Mouse (Mus musculus): ENCODE results near the gene Cry2.
"Not testable (repeated sequence)": the region's sequence is repeated elsewhere in the genome, so short reads cannot be mapped to it uniquely, and the experiment has no call there.

Cry2 gene

GRCm38 (mm10) chr2:92433578-92434374 lies at the start of gene Cry2:
Gene Cry2 (minus strand): TSS chr2:92434043.
- peak; percentile 98 for DNase-seq (ENCODE audit: extremely low spot score, low spot score)

DNA sequence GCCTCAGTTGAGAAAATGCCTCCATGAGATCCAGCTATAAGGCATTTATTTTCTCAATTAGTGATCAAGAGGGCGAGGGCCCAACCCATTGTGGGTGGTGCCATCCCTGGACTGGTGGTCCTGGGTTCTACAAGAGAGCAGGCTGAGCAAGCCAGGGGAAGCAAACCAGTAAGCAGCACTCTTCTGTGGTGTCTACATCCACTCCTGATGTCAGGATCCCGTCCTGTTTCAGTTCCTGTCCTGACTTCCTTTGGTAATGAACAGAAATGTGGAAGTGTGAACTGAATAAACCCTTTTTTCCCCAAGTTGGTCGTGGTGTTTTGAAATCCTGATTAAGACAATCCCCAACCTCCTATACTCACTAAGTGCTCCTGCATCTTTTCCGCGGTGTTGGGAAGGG lies 49.7 kb upstream of the Cry2 start:
- DNase-seq (ENCODE audit: extremely low spot score, low spot score) = no peak

DNA sequence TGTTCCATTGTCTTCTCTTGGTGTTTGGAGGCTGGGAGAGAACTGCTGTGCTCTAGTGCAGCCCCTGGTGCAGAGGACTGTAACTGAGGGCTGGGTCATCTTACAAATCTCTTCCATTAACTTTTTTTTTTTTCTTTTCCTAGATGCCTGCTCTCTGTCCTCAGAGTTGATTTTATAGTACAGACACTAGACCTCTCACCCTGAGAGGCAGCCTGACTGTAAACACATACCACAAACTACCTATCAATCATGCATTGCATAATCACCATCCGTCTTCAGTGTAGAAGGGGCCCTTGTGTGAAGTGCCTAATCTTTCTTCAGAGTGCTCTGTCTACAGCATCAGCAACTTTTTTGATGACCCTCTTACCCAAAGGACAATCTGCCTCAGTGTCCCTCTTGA lies 48.7 kb upstream of the Cry2 start:
- DNase-seq (ENCODE audit: extremely low spot score, low spot score) = no peak

- DNase-seq (ENCODE audit: extremely low spot score, low spot score) = no peak
Observed at GRCm38 (mm10) chr2:92478313-92478688, 44.5 kb upstream of the Cry2 start.

GRCm38 (mm10) chr2:92477672-92478312 lies 43.9 kb upstream of the Cry2 start:
- DNase-seq (ENCODE audit: extremely low spot score, low spot score) = no peak

GRCm38 (mm10) chr2:92476580-92476979 lies 42.7 kb upstream of the Cry2 start:
- DNase-seq (ENCODE audit: extremely low spot score, low spot score) = not testable (repeated sequence)

DNA sequence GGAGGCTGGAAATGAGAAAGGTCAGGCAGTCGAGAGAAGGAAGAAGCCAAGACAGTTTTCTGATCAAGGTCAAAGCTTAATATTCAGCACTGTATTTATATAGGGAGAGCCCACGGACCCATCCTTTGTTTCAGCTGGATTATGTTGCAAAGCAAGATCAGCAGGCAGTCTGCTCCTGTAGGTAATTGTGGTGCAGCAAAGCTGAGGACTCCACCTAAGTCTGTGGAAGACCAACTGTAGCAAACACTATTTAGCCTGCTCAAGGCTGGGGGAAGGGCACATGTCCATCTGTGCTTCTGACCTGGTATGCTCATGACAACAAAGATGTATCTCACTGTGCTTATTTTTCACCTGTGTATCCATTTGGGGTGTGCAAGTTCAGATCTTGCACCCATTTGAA lies 41.9 kb upstream of the Cry2 start:
- DNase-seq (ENCODE audit: extremely low spot score, low spot score) = no peak

GRCm38 (mm10) chr2:92474920-92475319 lies 41.1 kb upstream of the Cry2 start:
- DNase-seq (ENCODE audit: extremely low spot score, low spot score) = no peak

DNA sequence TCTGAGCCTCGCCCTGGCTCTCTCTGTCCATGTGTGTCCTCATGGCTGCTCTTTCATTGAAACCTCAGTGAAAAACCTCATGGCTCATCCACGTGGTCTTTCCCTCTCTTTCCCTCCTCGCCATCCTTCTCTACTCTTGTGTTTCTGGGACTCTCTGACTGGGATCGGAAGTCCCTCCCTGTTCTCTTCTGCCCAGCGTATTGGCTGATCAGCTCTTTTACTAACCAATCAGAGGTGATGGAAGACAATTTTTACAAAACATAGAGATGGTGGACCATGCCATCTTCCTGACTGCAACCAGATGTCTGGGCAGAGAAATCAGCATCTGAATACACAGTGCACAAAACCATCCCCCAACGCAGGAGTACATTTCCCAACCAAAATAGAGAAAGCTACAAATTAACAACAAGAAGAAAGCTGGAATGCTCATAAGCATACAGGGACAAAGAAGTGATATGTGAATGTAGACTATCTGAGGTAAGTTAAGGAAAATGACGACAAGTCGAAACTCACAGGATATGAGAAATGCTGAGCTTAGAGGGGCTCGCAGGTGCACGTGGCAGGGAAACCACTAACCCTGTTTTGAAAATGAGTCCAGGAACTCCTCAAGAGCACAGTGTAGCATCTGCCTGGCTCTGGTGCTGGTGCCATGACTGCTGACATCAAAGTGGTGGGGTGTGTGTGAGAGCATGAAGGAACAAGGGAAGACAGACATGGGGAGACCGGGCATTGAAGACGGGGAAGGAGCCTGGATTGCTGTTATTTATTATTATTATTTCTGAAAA lies 38.2 kb upstream of the Cry2 start:
- no peak for DNase-seq (ENCODE audit: extremely low spot score, low spot score)

DNA sequence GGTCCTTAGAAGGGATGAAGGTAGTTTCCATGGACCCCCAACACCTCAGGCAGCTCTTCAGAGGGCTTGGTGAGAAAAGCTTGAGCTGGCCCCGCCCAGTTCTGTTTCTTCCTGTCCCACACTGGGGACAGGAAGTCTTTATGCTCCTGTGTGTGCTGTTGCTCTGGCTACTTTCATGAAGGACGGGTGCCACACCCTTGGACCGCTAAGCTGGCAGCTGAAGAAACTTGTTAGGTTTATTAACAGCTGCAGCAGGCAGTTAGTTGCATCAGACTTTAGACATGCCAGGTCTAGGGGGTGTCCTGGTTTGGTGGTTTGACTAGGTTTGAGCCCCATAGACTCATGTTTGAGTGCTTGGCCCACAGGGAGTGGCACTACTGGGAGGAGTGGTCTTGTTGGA lies 30.8 kb upstream of the Cry2 start:
- no peak for DNase-seq (ENCODE audit: extremely low spot score, low spot score)

DNA sequence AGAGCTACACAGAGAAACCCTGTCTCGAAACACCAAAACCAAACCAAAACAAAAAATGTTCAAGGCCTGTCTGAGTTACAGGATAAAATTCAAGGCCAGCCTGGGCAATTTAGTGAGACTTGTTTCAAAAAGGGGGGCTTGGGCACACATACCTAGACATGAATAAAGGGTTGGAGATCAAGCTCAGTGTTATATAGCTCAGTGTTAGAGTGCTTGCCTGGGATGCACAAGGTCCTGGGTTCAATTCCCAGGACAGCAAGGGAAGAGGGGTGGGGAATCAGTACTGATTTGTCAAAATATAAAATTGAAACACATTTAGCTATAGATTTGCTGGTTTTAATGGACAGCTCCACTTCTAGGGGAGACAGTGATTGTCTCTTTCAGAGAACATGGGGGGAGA lies 27.4 kb upstream of the Cry2 start:
- DNase-seq (ENCODE audit: extremely low spot score, low spot score) = no peak

DNA sequence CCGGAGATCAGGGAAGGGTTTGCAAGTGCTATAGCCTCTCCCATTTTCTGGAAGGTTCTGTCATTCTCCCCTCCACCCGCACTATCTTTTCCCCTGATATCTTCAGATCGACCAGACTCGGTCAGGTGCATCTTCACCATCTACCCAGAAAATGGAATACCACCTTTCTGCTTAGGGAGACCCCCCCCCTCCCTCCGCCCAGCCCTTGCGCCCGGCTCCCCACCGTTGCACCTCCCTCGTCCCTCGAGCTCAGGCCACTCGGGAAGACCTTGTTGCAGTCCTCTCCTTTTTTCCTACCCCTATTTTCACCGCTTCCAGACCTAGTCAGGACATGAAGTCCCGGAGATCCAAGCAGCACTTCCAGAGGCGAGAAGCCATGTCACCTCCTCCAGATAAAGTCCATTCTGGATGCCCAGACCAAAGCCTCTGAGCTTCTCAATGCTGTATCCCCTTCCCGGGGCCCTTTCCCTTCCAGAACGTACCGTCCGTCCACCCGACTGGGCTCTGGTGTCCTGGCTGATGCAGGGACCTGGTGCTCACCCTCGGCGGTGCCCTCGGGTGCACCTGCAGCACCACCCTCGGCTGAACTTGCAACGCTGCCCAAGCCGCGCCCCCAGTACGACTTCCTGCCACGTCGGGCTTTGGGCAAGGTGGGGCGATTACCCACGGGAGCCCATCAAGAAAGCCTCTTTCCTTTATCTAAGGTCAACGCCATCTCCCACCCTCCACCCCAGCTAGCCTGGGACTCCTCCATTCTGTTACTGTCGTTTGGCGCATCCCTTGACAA lies 26.3 kb upstream of the Cry2 start, which contains the start of gene Slc35c1:
Gene Slc35c1, minus strand, starts transcription at position 618 of the 787 bp plus-strand sequence.
- DNase-seq (ENCODE audit: extremely low spot score, low spot score) = peak; percentile 35

- peak; percentile 77 for DNase-seq (ENCODE audit: extremely low spot score, low spot score)
Observed at GRCm38 (mm10) chr2:92459141-92459920, 25.5 kb upstream of the Cry2 start.

- DNase-seq (ENCODE audit: extremely low spot score, low spot score) = no peak
Observed at GRCm38 (mm10) chr2:92458481-92458880, 24.6 kb upstream of the Cry2 start.

GRCm38 (mm10) chr2:92456970-92457530 lies 23.2 kb upstream of the Cry2 start:
- DNase-seq (ENCODE audit: extremely low spot score, low spot score) = no peak

- no peak for DNase-seq (ENCODE audit: extremely low spot score, low spot score)
Observed at GRCm38 (mm10) chr2:92455704-92456103, 21.9 kb upstream of the Cry2 start.

DNA sequence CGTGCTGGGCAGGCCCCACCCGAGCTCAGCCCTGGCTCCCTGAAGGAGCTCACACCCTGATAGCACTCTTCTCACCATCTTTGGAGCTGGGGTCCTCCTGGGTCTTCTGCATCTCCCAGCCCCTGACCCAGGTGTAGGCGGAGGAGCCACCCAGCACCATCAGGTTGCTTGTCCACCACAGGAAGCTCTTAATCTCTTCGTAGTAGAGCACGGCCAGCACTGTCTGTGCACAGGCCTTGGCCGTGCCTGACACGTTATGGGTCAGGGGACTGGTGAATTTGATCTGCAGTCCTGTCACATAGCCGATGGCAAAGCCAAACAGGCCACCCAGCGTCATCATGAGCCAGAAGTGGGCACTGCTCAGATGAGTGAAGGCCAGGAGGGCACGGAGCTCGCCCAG lies 20.3 kb upstream of the Cry2 start:
- DNase-seq (ENCODE audit: extremely low spot score, low spot score) = no peak

DNA sequence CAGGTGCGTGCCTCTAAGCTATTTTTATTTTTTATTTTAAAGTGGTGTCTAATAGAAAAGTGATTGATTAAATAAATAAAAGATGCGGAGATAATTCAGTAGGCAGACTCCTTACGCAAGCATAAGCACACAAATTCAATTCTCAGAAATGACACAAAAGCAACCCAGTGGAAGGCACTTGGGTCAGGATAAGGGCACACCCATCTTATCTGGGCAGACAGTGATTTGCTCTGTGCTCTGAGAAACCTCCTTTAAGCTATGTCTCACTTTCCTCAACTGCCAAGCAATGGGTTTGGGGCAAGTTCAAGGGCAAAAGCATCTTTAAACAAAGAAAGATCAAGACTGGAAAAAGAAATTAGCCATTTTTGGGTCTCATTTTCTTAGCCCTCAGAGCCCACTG lies 17.3 kb upstream of the Cry2 start:
- DNase-seq (ENCODE audit: extremely low spot score, low spot score) = no peak

DNA sequence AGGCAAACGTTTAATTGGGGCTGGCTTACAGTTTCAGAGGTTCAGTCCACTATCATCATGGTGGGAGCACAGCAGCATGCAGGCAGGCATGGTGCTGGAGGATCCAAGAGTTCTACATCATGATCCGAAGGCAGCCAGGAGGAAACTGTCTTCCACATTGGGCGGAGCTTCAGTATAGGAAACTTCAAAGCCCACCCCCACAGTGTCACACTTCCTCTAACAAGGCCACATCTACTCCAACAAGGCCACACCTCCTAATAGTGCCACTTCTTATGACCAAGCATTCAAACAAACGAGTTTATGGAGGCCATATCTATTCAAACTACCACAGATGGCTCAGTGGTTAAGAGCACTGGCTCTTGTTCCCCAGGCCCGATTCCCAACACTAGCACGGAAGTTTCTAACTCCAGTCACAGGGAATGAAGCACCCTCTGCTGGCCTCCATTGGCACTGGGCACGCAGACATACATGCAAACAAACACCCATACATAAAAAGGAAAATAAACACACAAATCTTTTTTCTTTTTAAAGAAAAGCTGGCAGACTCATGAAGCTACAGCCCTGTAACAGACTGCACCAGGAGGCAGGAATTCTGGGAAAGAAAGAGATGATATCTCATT lies 13.4 kb upstream of the Cry2 start:
- no peak for DNase-seq (ENCODE audit: extremely low spot score, low spot score)

DNA sequence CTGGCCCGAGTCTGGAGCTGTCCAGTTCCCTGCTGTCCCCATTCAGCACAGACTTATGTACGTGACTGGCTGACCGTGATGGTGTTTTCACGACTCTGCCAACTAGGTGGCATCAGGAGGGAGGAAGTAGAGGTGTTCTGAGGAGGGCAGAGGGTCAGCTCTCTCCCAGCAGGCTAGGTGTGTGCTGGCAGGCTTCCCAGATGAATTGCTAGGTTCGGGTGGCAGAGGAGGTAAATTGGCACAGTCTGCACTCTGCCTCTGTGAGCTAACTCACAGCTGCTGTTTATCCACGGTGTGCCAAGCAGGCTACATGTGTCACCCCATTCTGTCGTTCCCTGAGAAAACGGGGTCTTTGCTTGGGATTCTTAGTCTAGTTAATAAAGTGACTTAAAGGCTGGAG lies 12.8 kb upstream of the Cry2 start:
- no peak for DNase-seq (ENCODE audit: extremely low spot score, low spot score)

All from neural tube, embryonic 10.5 days (tissue).